Mouse (Mus musculus) frontal cortex, postnatal 25 days (tissue): ENCODE results near the gene Cnppd1.
A peak's percentile ranks its signal among the peaks of the same experiment; 100 is the strongest.

ENCODE experiments used
- DNase-seq, 2 experiments: peaks; one replicate each; pipeline ENCODE4 v3.0.0; 2022; ENCODE audit warnings: low spot score in 2 of 2

Cnppd1 gene

DNA sequence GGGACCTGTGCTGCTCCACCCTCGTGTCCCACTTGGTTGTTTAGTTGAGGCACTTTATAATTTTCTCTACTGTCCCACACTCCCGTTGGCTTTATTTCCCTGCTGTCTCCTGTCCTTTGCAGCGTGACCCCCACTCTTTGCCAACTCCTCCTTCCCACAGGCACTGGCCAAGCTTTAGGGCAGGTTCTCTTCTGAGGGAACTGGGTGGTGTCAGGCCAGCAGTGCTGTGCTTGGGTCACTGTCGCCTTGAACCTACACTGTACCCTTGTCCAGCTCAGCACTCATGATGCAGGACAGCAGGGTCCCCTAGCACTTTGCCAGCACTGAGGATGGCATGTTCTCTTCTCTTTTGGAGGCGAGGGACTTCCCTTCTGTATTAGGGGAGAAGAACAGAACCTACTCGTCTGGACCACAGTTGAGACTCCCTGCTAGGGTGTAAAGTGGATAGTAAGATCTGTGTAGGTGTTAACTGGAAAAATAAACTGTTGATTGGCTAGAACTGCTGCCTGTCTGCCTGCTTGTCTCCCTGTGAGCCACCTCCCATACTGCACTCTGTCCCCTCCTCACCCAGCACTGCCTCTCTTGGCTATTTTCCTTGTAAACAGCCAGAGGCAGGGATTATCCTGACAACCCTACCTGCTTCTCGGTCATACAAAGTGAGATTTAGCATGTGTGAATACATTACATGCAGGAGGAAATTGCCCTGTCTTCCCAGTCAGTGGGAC, 5.1 kb upstream of the Cnppd1 start:
- DNase-seq = no peak

DNA sequence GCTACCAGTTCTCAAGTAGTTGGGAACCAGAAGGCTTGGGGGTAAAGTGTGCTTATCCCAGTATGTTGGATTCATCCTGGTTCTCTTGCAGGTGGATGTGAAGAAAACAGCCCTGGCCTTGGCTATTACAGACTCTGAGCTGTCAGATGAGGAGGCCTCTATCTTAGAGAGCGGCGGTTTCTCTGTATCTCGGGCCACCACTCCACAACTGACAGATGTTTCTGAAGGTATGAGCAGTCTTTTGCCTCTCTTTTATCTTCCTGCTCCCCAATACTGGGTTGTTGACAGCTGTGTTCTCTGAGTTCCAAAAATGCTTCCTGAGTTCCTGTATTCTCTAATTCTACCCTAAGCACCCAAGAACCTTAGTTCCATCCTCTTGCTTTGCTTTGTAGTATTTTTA, 3.1 kb upstream of the Cnppd1 start:
- no peak for DNase-seq

DNA sequence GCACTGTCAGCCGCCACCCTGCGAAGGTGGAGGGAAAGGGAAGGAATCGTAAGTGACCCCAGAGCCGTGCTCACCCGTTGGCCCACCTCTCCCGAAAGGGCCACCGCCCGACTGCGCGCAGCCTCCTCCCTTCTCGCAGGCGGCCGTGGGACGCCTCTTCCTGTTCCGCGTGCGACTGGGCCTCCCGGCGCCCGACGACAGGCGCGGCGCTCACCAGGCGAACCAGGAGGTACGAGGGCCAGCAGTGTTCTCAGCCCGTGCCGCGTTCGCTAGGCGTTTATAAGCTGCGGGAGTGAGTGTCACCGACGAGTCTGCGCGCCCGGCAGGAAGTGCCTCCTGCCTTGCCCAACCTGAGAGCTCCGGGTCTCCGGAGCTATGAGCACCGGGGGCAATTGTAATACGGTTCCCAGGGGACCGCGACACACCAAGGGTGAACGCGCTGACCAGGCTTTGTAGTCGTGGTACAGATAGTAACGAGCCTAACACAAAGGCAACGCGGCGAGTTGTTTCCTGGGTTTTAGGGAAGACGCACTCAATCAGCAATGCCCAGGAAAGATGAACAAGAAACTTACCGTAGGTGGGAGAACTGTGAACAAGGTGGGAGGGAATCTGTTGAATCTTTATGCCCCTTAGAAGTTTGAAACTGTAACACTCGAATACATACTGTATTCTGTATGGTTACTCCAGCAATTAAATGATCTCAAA, 873 bp downstream of the Cnppd1 start:
- DNase-seq = peak; percentile 45 to 48

DNA sequence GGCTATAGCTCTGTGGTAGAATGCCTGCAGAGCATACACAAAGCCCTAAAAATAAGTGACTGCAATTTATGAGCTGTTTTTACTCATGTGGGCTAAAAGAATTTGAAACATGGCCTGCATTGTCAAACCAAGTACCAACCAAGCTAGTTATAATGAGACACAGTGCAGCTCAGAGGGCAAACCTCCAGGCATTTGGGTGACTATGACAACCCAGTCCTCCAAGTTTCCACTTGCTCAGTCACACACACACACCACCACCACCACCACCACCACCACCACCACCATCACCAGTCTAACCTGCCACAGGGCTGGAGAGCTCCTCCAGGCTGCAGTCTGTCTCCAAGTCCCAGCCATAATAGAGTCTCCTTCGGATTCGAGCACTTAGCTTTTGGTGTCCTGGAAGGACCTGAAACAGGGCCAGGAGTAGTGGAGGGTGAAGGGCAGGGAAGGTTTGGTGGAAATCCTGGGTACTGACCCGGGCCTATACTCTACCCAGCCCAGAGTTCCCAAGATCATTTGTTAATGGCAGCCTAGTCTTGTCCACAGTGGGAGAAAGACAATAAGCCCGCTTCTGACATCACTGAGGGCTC, 1.8 kb downstream of the Cnppd1 start:
- no peak for DNase-seq

DNA sequence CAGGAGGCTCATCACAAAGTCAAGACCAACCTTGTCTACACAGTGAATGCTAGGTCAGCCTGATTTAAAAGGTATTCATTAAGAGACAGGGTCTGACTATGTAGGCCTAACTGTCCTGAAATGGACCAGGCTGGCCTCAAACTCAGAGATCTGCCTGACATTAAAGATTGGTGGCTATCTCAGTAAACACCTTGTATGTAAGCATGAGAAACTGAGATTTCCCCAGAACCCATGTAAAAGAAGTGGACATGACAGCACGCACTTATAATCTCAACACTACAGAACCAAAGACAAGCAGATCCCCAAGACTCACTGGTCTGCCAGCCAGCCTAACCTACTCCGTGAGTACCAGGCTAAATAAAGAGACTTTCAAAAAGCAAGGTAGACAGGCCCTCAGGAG, 4.1 kb downstream of the Cnppd1 start:
- DNase-seq = no peak

DNA sequence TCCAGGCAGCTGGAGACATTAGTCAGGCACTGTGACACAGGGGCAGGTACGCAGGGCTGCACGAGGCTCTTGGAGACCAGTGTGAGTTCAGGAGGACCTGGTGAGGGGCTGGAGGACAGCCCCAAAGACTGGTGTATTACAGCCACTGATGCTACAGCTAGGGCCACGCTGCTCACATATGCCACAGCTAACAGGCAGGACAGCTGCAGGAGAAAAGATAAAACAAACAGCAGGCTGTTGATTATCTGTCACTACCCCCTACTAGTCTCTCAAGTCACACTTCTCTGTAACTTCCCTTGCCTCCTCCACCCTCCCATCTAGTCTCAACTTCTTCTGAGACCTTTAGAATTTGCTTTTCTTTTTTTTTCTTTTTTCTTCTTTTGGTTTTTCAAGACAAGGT, 5.8 kb downstream of the Cnppd1 start:
- DNase-seq = no peak

DNA sequence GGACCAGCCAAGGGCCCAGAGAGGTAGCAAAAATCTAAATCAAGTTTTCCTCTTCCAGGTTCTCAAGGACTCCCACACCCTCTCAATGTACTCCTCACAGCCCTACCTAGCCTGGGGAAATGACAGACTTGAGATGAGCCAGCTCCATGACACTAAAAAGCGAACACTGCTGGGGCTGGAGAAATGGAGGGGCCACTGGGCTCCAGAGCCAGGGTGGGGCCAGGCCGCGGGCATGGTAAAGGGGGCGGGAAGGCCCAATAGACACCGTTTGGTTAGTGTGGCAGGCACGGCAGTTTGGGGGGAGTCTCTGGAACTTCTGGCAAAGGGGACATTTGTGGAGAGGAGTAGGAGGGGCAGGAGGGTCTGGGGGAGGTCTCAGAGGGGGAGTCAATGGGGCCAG, 6.2 kb downstream of the Cnppd1 start:
- no peak for DNase-seq

DNA sequence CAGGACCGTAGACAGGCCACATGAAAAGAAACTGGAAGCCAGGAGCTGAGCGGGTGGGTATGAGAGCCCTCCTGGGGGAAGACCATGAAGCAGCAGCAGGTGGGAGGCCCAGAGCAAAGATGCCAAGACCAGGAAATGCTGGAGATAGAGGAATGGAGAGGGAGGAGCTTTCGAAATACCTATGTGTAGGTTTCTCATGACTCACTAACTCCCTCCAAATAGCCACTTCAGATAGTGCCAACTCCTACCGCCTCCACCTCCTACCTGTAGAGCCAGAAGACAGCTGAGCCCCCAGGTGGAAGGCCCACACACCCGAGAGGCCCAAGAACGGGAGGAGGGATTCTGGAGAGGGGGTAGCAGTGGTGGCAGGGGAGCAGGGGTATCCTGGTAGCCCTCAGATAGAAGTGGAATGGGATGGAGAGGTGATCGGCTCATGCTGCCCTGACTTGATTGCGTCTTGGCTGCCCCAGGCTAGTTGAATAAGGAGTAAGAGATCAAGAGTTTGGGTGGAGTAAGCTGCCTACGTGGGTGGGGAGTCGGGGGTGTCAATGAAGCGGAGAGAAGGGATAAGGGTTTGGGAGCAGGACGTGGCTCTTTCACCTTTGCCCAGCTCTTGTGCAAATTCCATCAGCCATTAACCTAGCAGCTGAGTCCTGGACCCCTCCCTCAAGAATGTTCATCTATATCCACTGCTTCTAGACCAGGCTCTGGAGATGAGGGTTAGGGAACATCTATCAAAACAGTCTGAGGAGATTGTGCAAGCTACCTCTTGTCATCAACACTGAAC, 8.9 kb downstream of the Cnppd1 start, which contains the start of gene Slc23a3:
Gene Slc23a3, minus strand, starts transcription at position 470 of the 787 bp plus-strand sequence.
- DNase-seq = no peak

DNA sequence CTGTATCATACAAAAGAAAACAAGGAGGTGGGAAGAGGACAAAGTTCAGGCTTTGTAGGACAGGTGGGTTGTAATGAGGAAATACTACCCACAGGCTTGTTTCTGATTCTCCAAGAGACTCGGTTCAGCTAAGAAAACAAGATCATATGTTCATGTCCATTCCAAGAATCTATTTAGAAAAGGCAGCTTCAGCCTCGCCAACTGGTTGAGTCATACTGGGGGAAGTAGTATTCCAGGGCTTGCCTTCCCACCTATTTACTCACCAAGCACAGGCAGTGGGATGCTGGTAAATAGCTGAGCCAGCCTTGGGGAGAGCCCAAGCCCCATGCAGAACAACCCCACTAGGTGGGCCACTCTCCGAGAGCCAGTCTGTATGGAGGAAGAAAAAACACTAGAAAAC, 13.9 kb downstream of the Cnppd1 start:
- no peak for DNase-seq

DNA sequence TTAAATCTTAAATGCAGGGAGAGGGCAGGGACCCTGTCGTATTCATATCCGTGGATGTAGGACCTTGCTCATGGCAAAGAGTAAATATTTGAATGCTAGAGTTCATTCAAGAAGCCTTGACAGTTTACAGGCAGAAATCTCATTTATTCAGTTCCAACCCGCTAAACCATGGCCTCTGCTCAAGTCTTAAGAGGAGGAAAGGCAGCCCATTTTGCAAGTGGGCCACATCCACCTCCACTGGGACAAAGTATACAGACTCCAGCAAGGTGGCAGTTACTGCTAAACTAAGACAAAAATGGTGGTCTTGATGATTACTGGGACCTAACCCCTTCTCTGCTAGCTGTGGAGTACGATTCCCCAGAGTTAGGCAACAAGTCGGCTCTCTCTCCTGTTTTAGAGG, 17.1 kb downstream of the Cnppd1 start:
- no peak for DNase-seq

DNA sequence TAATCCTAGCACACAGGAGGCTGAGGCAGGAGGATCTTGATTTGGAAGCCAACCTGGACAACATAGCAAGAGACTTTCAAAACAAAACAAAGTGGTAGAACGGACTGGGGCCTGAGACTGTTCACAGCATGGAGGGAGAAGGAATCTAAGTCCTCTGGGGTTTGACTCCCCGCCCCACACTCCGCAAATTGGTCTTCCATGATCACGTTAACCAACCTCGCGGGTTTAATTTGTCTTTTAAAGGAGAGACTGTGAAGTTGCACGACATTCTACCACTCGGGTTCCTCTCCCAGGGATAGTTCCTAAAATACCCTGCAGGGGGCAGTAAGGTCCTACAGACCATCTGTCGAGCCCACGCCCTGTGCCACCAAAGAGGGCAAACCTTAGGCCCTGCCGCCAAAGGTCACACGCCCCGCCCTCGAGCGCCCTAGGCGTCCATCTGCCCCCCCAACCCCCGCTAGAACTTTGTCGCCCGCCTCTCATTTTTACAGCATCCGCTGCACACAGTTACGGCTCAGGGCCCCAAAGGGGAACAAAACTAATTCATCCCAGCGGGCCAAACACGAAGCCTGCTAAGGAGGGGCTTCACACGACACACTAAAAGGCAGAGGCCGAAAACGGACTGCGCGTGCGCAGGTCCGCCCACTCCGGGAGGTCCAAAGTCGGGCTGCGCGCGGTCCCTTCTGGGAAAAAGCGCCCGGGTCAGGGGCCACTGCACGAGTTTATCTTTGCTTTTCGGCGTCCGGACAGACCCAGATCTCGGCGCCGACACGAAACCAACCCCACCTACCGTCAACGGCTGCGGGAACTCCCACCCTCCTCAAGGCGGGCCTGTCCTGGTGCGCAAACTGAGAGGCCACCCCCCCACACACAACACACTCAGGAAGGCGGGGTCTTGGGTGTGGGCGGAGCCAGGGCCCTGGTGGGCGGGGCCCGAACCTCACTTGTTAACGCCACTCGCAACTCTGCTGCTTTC, 17.9 kb downstream of the Cnppd1 start, which contains the start of gene Nhej1:
Gene Nhej1, minus strand, starts transcription at position 855 of the 976 bp plus-strand sequence.
- peak; percentile 71 to 86 for DNase-seq

DNA sequence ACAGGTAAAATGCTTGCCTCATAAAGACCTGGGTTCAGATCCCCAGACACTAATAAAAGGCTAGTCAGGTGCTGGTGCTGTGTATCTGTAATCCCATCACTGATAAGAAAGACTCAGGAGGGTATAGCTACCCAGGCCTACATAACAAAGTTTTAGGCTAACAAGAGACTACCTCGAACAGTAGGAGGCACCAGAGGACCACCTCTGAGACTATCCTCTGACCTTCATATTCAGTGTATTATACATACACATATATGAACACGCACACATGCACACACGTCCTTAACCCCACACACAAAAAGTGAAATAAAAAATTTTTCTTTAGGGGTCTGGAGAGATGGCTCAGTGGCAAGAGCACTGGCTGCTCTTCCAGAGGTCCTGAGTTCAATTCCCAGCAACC, 20.3 kb downstream of the Cnppd1 start:
- no peak for DNase-seq
